Mouse (Mus musculus): ENCODE results near the gene Sptbn1. TPM values are rescaled to one million over a fixed set of nuclear protein-coding genes. Genes with fewer than 3 reads are reported as not detected.

Sptbn1 gene
- polyA plus RNA-seq, 1 experiment from 2014 or later, result 215 TPM

- no peaks in the 10 kb centered on the region for H3K27me3 ChIP-seq (ENCODE audit: control insufficient read depth, insufficient read depth, low read length)
- H3K9ac ChIP-seq (ENCODE audit: low read length), result no peak overlapping the region
- H3K4me2 ChIP-seq (ENCODE audit: low read length), result no peak overlapping the region
- no peak overlapping the region for H3K4me3 ChIP-seq (ENCODE audit: control insufficient read depth in 1 of 2, insufficient read depth in 1 of 2, low read depth in 1 of 2, low read length in 2 of 2)
- ATAC-seq (ENCODE audit: insufficient number of reproducible peaks, insufficient read depth, low FRiP score, low read depth), result no peak
- peaks cover 2 to 24% of the 10 kb centered on the region in 2 experiments; a peak in 3 of 4 replicates for H3K4me1 ChIP-seq (ENCODE audit: control insufficient read depth in 2 of 2, insufficient read depth in 2 of 2, low read length in 2 of 2)
- no peak overlapping the region for H3K27ac ChIP-seq (replicated peaks in 1 of 2; ENCODE audit: control insufficient read depth in 1 of 2, insufficient read depth in 1 of 2, low read depth in 2 of 2, low read length in 2 of 2)
- no peaks in the 10 kb centered on the region for H3K9me3 ChIP-seq (ENCODE audit: control insufficient read depth, low read length)
- peaks cover 99% of the 10 kb centered on the region for H3K36me3 ChIP-seq (ENCODE audit: control insufficient read depth, insufficient read depth, low read length)
Measured at GRCm38 (mm10) chr11:30148378-30148777, 119.6 kb downstream of the Sptbn1 start.

- peaks cover 2 to 19% of the 10 kb centered on the region in 2 experiments; a peak in 3 of 4 replicates for H3K4me1 ChIP-seq (ENCODE audit: control insufficient read depth in 2 of 2, insufficient read depth in 2 of 2, low read length in 2 of 2)
- WGBS, result 88% methylated on average over 1 of the region's 1 CpGs
- H3K4me3 ChIP-seq (ENCODE audit: control insufficient read depth in 1 of 2, insufficient read depth in 1 of 2, low read depth in 1 of 2, low read length in 2 of 2), result no peak overlapping the region
- H3K27me3 ChIP-seq (ENCODE audit: control insufficient read depth, insufficient read depth, low read length), result no peaks in the 10 kb centered on the region
- no peak overlapping the region for H3K27ac ChIP-seq (replicated peaks in 1 of 2; ENCODE audit: control insufficient read depth in 1 of 2, insufficient read depth in 1 of 2, low read depth in 2 of 2, low read length in 2 of 2)
- no peak for ATAC-seq (ENCODE audit: insufficient number of reproducible peaks, insufficient read depth, low FRiP score, low read depth)
- peaks cover 99% of the 10 kb centered on the region for H3K36me3 ChIP-seq (ENCODE audit: control insufficient read depth, insufficient read depth, low read length)
- no peaks in the 10 kb centered on the region for H3K9me3 ChIP-seq (ENCODE audit: control insufficient read depth, low read length)
- no peak overlapping the region for H3K4me2 ChIP-seq (ENCODE audit: low read length)
- H3K9ac ChIP-seq (ENCODE audit: low read length), result no peak overlapping the region
Measured at GRCm38 (mm10) chr11:30147882-30148281, 120.1 kb downstream of the Sptbn1 start.

- H3K36me3 ChIP-seq (ENCODE audit: control insufficient read depth, insufficient read depth, low read length), result peaks cover 100% of the 10 kb centered on the region
- H3K4me2 ChIP-seq (ENCODE audit: low read length), result no peak overlapping the region
- H3K9me3 ChIP-seq (ENCODE audit: control insufficient read depth, low read length), result no peaks in the 10 kb centered on the region
- ATAC-seq (ENCODE audit: insufficient number of reproducible peaks, insufficient read depth, low FRiP score, low read depth), result no peak
- H3K27ac ChIP-seq (replicated peaks in 1 of 2; ENCODE audit: control insufficient read depth in 1 of 2, insufficient read depth in 1 of 2, low read depth in 2 of 2, low read length in 2 of 2), result peak overlapping the region; percentile 52 to 67
- H3K4me3 ChIP-seq (ENCODE audit: control insufficient read depth in 1 of 2, insufficient read depth in 1 of 2, low read depth in 1 of 2, low read length in 2 of 2), result no peak overlapping the region
- no peak overlapping the region for H3K9ac ChIP-seq (ENCODE audit: low read length)
- 68% methylated on average over 6 of the region's 6 CpGs for WGBS
- H3K4me1 ChIP-seq (ENCODE audit: control insufficient read depth in 2 of 2, insufficient read depth in 2 of 2, low read length in 2 of 2), result peaks cover 0 to 3% of the 10 kb centered on the region in 2 experiments; a peak in 1 of 4 replicates
- H3K27me3 ChIP-seq (ENCODE audit: control insufficient read depth, insufficient read depth, low read length), result no peaks in the 10 kb centered on the region
Measured at GRCm38 (mm10) chr11:30143090-30143489, 124.9 kb downstream of the Sptbn1 start.

- H3K27ac ChIP-seq (replicated peaks in 1 of 2; ENCODE audit: control insufficient read depth in 1 of 2, insufficient read depth in 1 of 2, low read depth in 2 of 2, low read length in 2 of 2), result peak overlapping the region in 1 of 2 experiments; percentile 60; a peak in 2 of 4 replicates
- 44% methylated on average over 17 of the region's 17 CpGs for WGBS
Measured at GRCm38 (mm10) chr11:30139165-30139826, 128.7 kb downstream of the Sptbn1 start.

GRCm38 (mm10) chr11:30137081-30137480 lies 130.9 kb downstream of the Sptbn1 start:
- H3K9ac ChIP-seq (ENCODE audit: low read length), result no peak overlapping the region
- peaks cover 100% of the 10 kb centered on the region for H3K36me3 ChIP-seq (ENCODE audit: control insufficient read depth, insufficient read depth, low read length)
- ATAC-seq (ENCODE audit: insufficient number of reproducible peaks, insufficient read depth, low FRiP score, low read depth), result no peak
- H3K4me1 ChIP-seq (ENCODE audit: control insufficient read depth in 2 of 2, insufficient read depth in 2 of 2, low read length in 2 of 2), result peaks cover 5% of the 10 kb centered on the region in 2 experiments; a peak in 3 of 4 replicates
- H3K27me3 ChIP-seq (ENCODE audit: control insufficient read depth, insufficient read depth, low read length), result no peaks in the 10 kb centered on the region
- no peaks in the 10 kb centered on the region for H3K9me3 ChIP-seq (ENCODE audit: control insufficient read depth, low read length)
- no peak overlapping the region for H3K4me3 ChIP-seq (ENCODE audit: control insufficient read depth in 1 of 2, insufficient read depth in 1 of 2, low read depth in 1 of 2, low read length in 2 of 2)
- H3K4me2 ChIP-seq (ENCODE audit: low read length), result no peak overlapping the region
- H3K27ac ChIP-seq (replicated peaks in 1 of 2; ENCODE audit: control insufficient read depth in 1 of 2, insufficient read depth in 1 of 2, low read depth in 2 of 2, low read length in 2 of 2), result 0 out of 4 replicates have a peak overlapping the region, but pooled peaks of 1 of the 2 experiments have one; percentile 6
- 64% methylated on average over 12 of the region's 12 CpGs for WGBS

More at GRCm38 (mm10) chr11:30139165-30139826, 128.7 kb downstream of the Sptbn1 start:
- Histone ChIP-seq H3K9ac (ENCODE audit: low read length) (no peak overlapping the region), H3K27me3 (ENCODE audit: control insufficient read depth, insufficient read depth, low read length) (no peaks in the 10 kb centered on the region), H3K4me1 (ENCODE audit: control insufficient read depth in 2 of 2, insufficient read depth in 2 of 2, low read length in 2 of 2) (peaks cover 5% of the 10 kb centered on the region in 2 experiments; a peak in 3 of 4 replicates), H3K36me3 (ENCODE audit: control insufficient read depth, insufficient read depth, low read length) (peaks cover 100% of the 10 kb centered on the region), H3K9me3 (ENCODE audit: control insufficient read depth, low read length) (no peaks in the 10 kb centered on the region), H3K4me2 (ENCODE audit: low read length) (no peak overlapping the region), H3K4me3 (ENCODE audit: control insufficient read depth in 1 of 2, insufficient read depth in 1 of 2, low read depth in 1 of 2, low read length in 2 of 2) (no peak overlapping the region)
- peak; percentile 55; the same call in 1 of the 2 replicates for ATAC-seq (ENCODE audit: insufficient number of reproducible peaks, insufficient read depth, low FRiP score, low read depth)

- Histone ChIP-seq H3K9me3 (ENCODE audit: control insufficient read depth, low read length) (no peaks in the 10 kb centered on the region), H3K4me3 (ENCODE audit: control insufficient read depth in 1 of 2, insufficient read depth in 1 of 2, low read depth in 1 of 2, low read length in 2 of 2) (no peak overlapping the region), H3K4me2 (ENCODE audit: low read length) (no peak overlapping the region), H3K4me1 (ENCODE audit: control insufficient read depth in 2 of 2, insufficient read depth in 2 of 2, low read length in 2 of 2) (peaks cover 2 to 5% of the 10 kb centered on the region in 2 experiments; a peak in 3 of 4 replicates), H3K27me3 (ENCODE audit: control insufficient read depth, insufficient read depth, low read length) (no peaks in the 10 kb centered on the region), H3K36me3 (ENCODE audit: control insufficient read depth, insufficient read depth, low read length) (peaks cover 100% of the 10 kb centered on the region), H3K27ac (replicated peaks in 1 of 2; ENCODE audit: control insufficient read depth in 1 of 2, insufficient read depth in 1 of 2, low read depth in 2 of 2, low read length in 2 of 2) (no peak overlapping the region), H3K9ac (ENCODE audit: low read length) (no peak overlapping the region)
- WGBS, result 75% methylated on average over 1 of the region's 1 CpGs
- ATAC-seq (ENCODE audit: insufficient number of reproducible peaks, insufficient read depth, low FRiP score, low read depth), result no peak
Measured at GRCm38 (mm10) chr11:30134058-30134457, 133.9 kb downstream of the Sptbn1 start.

GRCm38 (mm10) chr11:30132581-30132980 lies 135.4 kb downstream of the Sptbn1 start:
- Histone ChIP-seq H3K36me3 (ENCODE audit: control insufficient read depth, insufficient read depth, low read length) (peaks cover 100% of the 10 kb centered on the region), H3K9ac (ENCODE audit: low read length) (no peak overlapping the region), H3K4me1 (ENCODE audit: control insufficient read depth in 2 of 2, insufficient read depth in 2 of 2, low read length in 2 of 2) (peaks cover 2 to 5% of the 10 kb centered on the region in 2 experiments; a peak in 3 of 4 replicates), H3K9me3 (ENCODE audit: control insufficient read depth, low read length) (no peaks in the 10 kb centered on the region), H3K4me2 (ENCODE audit: low read length) (no peak overlapping the region), H3K27ac (replicated peaks in 1 of 2; ENCODE audit: control insufficient read depth in 1 of 2, insufficient read depth in 1 of 2, low read depth in 2 of 2, low read length in 2 of 2) (0 out of 4 replicates have a peak overlapping the region, but pooled peaks of 1 of the 2 experiments have one; percentile 2), H3K27me3 (ENCODE audit: control insufficient read depth, insufficient read depth, low read length) (no peaks in the 10 kb centered on the region), H3K4me3 (ENCODE audit: control insufficient read depth in 1 of 2, insufficient read depth in 1 of 2, low read depth in 1 of 2, low read length in 2 of 2) (no peak overlapping the region)
- 77% methylated on average over 6 of the region's 6 CpGs for WGBS
- no peak for ATAC-seq (ENCODE audit: insufficient number of reproducible peaks, insufficient read depth, low FRiP score, low read depth)
